Mouse (Mus musculus) myocyte (in vitro differentiated cells): Measurements from ENCODE around the gene Ubtd1.

Experiments used
- CEBPB ChIP-seq: IDR thresholded peaks from 2 replicates; pipeline ENCODE4 v1.6.1; 2011; ENCODE audit warnings: mild to moderate bottlenecking, moderate library complexity; ENCODE audit not compliant: poor library complexity, insufficient read depth, severe bottlenecking
- E2F4 ChIP-seq: IDR thresholded peaks from one replicate; pipeline ENCODE4 v1.6.1; 2011; ENCODE audit warnings: mild to moderate bottlenecking, control low read depth, moderate library complexity; ENCODE audit not compliant: insufficient read depth
- MAX ChIP-seq: IDR thresholded peaks from one replicate; pipeline ENCODE4 v1.6.1; 2011; ENCODE audit warnings: low read depth, mild to moderate bottlenecking, control low read depth
- MYOD1 ChIP-seq, 3 experiments: IDR thresholded peaks; one replicate each; pipeline ENCODE4 v1.6.1; 2011; ENCODE audit warnings: control low read depth in 2 of 3, low read depth in 2 of 3, mild to moderate bottlenecking in 2 of 3, moderate library complexity in 1 of 3; ENCODE audit not compliant: insufficient read length in 2 of 3, control insufficient read depth in 1 of 3
- MYOG ChIP-seq, 3 experiments: IDR thresholded peaks; one replicate each; pipeline ENCODE4 v1.6.1; 2011; ENCODE audit warnings: control low read depth in 2 of 3, low read depth in 2 of 3, mild to moderate bottlenecking in 2 of 3; ENCODE audit not compliant: insufficient read length in 2 of 3, control insufficient read depth in 1 of 3, insufficient read depth in 1 of 3
- POLR2A ChIP-seq: IDR thresholded peaks from one replicate; pipeline ENCODE4 v1.6.1; 2011; ENCODE audit warnings: low read depth, mild to moderate bottlenecking, control low read depth, moderate library complexity; ENCODE audit not compliant: insufficient read length
- POLR2AphosphoS2 ChIP-seq: IDR thresholded peaks from one replicate; pipeline ENCODE4 v1.6.1; 2011; ENCODE audit warnings: low read depth, control low read depth; ENCODE audit not compliant: insufficient read length
- REST ChIP-seq: IDR thresholded peaks from one replicate; pipeline ENCODE4 v1.6.1; 2011; ENCODE audit warnings: mild to moderate bottlenecking, control low read depth, moderate library complexity; ENCODE audit not compliant: insufficient read depth, insufficient read length
- TCF12 ChIP-seq: IDR thresholded peaks from one replicate; pipeline ENCODE4 v1.6.1; 2011; ENCODE audit warnings: mild to moderate bottlenecking, control low read depth; ENCODE audit not compliant: poor library complexity, insufficient read depth, severe bottlenecking

GRCm38 (mm10) chr19:41994023-41994422 lies 12.5 kb downstream of the Ubtd1 start:
- no peak for TF ChIP-seq POLR2AphosphoS2
- TF ChIP-seq POLR2A: no peak
- TF ChIP-seq MAX: no peak
- TF ChIP-seq MYOG (IDR thresholded peaks at IDR 0.05; ENCODE audit: control insufficient read depth in 1 of 3, insufficient read depth in 1 of 3, insufficient read length in 2 of 3, low read depth in 2 of 3): no peak
- no peak for TF ChIP-seq TCF12
- no peak for TF ChIP-seq REST
- no peak for TF ChIP-seq E2F4
- no peak for TF ChIP-seq MYOD1 (IDR thresholded peaks at IDR 0.05; ENCODE audit: control insufficient read depth in 1 of 3, insufficient read length in 2 of 3, low read depth in 2 of 3)
- TF ChIP-seq CEBPB: no peak
